ENCODE assay signal across 15 mouse cellular contexts in genomic region chr6:38677629-38678028, GRCm38 (mm10). TPM values are rescaled to one million over a fixed set of nuclear protein-coding genes. Genes with fewer than 3 reads are reported as not detected.
"Had no signal": no experiment of that assay in that cellular context is flagged by ENCODE, and none has a peak within 500 bp of the region (broad histone marks: within the 10 kb centered on the region; RNA-seq: fewer than 3 reads in every experiment).

No protein-coding gene starts in this region.

- H3K4me3 ChIP-seq: limb, embryonic 15.5 days; liver, embryonic 15.5 days; midbrain, embryonic 13.5 days had no signal

- H3K4me2 ChIP-seq: limb, embryonic 15.5 days; liver, embryonic 15.5 days; lung, embryonic 14.5 days; midbrain, embryonic 13.5 days had no signal

- H3K9me3 ChIP-seq: limb, embryonic 15.5 days; liver, embryonic 15.5 days; midbrain, embryonic 13.5 days had no signal

- H3K4me1 ChIP-seq: limb, embryonic 15.5 days; midbrain, embryonic 13.5 days had no signal

- H3K36me3 ChIP-seq: limb, embryonic 15.5 days; liver, embryonic 15.5 days; midbrain, embryonic 13.5 days had no signal

- H3K27ac ChIP-seq: kidney, postnatal 0 days; limb, embryonic 15.5 days; liver, embryonic 15.5 days; macrophage; midbrain, embryonic 13.5 days had no signal

- ATAC-seq: midbrain, embryonic 13.5 days had no signal

- H3K9ac ChIP-seq: limb, embryonic 15.5 days; liver, embryonic 15.5 days; lung, embryonic 14.5 days; midbrain, embryonic 13.5 days had no signal

- DNase-seq: kidney, adult 2 months; kidney, postnatal 36 days; layer of hippocampus, adult 9-11 months; layer of hippocampus, postnatal 36 days; lung, embryonic 14.5 days; lung, postnatal 14 days; right cerebral cortex, adult 18-20 months; right cerebral cortex, postnatal 25 days; thymus, adult 18-20 months; thymus, postnatal 36 days had no signal

- H3K27me3 ChIP-seq: limb, embryonic 15.5 days; midbrain, embryonic 13.5 days had no signal

RNA-seq across cellular contexts. Expression of gene Clec2l, which starts 14.8 kb away (rescaled TPM):
- polyA plus RNA-seq: macrophage had no signal
